Mouse (Mus musculus) megakaryocyte-erythroid progenitor cell, adult 5-6 weeks (primary cell): ENCODE results near the gene Zmiz1. TPM values are rescaled to one million over a fixed set of nuclear protein-coding genes. Genes with fewer than 3 reads are reported as not detected.
A peak's percentile ranks its signal among the peaks of the same experiment; 100 is the strongest.

Source experiments
- ATAC-seq: replicated peaks from 2 replicates; pipeline ENCODE4 v1.8.0; 2016; ENCODE audit warnings: mild to moderate bottlenecking, inconsistent platforms; ENCODE audit not compliant: severe bottlenecking, poor library complexity, low FRiP score, low TSS enrichment
- total RNA-seq, 2 experiments: library from RNA; stranded (forward) in 1 of 2; stranded (reverse) in 1 of 2; fragments of 200-1000, 215-1000 nt in 1 of 2; fragments of >200 nt in 1 of 2; fragmentation: Nextera tagmentation in 1 of 2; gene quantifications; 2 replicates each; pipeline ENCODE4 v1.2.3; 2014 to 2017

Zmiz1 gene
- total RNA-seq, 2 experiments from 2014 or later, result 12.6 to 51.3 TPM

GRCm38 (mm10) chr14:25452633-25453025, 6.4 kb upstream of the Zmiz1 start:
- no peak for ATAC-seq

- no peak for ATAC-seq
Measured at GRCm38 (mm10) chr14:25454066-25454760, 4.8 kb upstream of the Zmiz1 start.

GRCm38 (mm10) chr14:25456666-25457433, 2.1 kb upstream of the Zmiz1 start:
- ATAC-seq, result no peak

GRCm38 (mm10) chr14:25457434-25457957, 1.5 kb upstream of the Zmiz1 start:
- peak; percentile 51 for ATAC-seq

GRCm38 (mm10) chr14:25458111-25459015, 622 bp upstream of the Zmiz1 start:
- ATAC-seq, result no peak

- no peak for ATAC-seq
Measured at GRCm38 (mm10) chr14:25459394-25459997, 511 bp downstream of the Zmiz1 start.

- ATAC-seq, result no peak
Measured at GRCm38 (mm10) chr14:25459998-25460800, 1.2 kb downstream of the Zmiz1 start.

GRCm38 (mm10) chr14:25460801-25461675, 2.1 kb downstream of the Zmiz1 start:
- ATAC-seq, result peak; percentile 22; the same call in 1 of the 2 replicates

- no peak for ATAC-seq
Measured at GRCm38 (mm10) chr14:25461676-25462385, 2.8 kb downstream of the Zmiz1 start.

GRCm38 (mm10) chr14:25462975-25463374, 4.0 kb downstream of the Zmiz1 start:
- ATAC-seq, result no peak

- no peak for ATAC-seq
Measured at GRCm38 (mm10) chr14:25463919-25464318, 4.9 kb downstream of the Zmiz1 start.

- peak; percentile 39; the same call in 1 of the 2 replicates for ATAC-seq
Measured at GRCm38 (mm10) chr14:25464611-25465307, 5.8 kb downstream of the Zmiz1 start.

GRCm38 (mm10) chr14:25466361-25466760, 7.4 kb downstream of the Zmiz1 start:
- no peak for ATAC-seq

GRCm38 (mm10) chr14:25467911-25468668, 9.1 kb downstream of the Zmiz1 start:
- ATAC-seq, result no peak

GRCm38 (mm10) chr14:25468891-25469529, 10.0 kb downstream of the Zmiz1 start:
- ATAC-seq, result no peak
